Mouse (Mus musculus) midbrain, embryonic 16.5 days (tissue): ENCODE results near the gene Pcdh20. TPM values are rescaled to one million over a fixed set of nuclear protein-coding genes. Genes with fewer than 3 reads are reported as not detected.
A peak's percentile ranks its signal among the peaks of the same experiment; 100 is the strongest.

Experiments
- ATAC-seq: fragments of 200-750 bp; cut with Nextera tagmentation; 2 replicates; pipeline ENCODE4 v1.8.0; 2017; ENCODE audit warnings: moderate TSS enrichment
- H3K27ac ChIP-seq: fragments of 300-500 bp; sonication (generic); 2 replicates; pipeline ENCODE4 v1.5.1; 2014; ENCODE audit warnings: mild to moderate bottlenecking, low read length, mixed read lengths
- H3K27me3 ChIP-seq: fragments of 300-500 bp; sonication (generic); 2 replicates; pipeline ENCODE4 v1.6.1; 2014; ENCODE audit warnings: low read depth, low read length, mixed read lengths; ENCODE audit not compliant: control insufficient read depth, insufficient read depth
- H3K36me3 ChIP-seq: fragments of 300-500 bp; sonication (generic); 2 replicates; pipeline ENCODE4 v1.6.1; 2014; ENCODE audit warnings: mild to moderate bottlenecking, low read length, moderate library complexity, mixed read lengths; ENCODE audit not compliant: control insufficient read depth, insufficient read depth
- H3K4me1 ChIP-seq: fragments of 300-500 bp; sonication (generic); 2 replicates; pipeline ENCODE4 v1.6.1; 2014; ENCODE audit warnings: mild to moderate bottlenecking, low read length, mixed read lengths; ENCODE audit not compliant: control insufficient read depth, insufficient read depth
- H3K4me2 ChIP-seq: fragments of 300-500 bp; sonication (generic); 2 replicates; pipeline ENCODE4 v1.6.1; 2014; ENCODE audit warnings: mild to moderate bottlenecking, low read length, mixed read lengths
- H3K4me3 ChIP-seq: fragments of 300-500 bp; sonication (generic); 2 replicates; pipeline ENCODE4 v1.5.1; 2014; ENCODE audit warnings: low read depth, mild to moderate bottlenecking, low read length, moderate library complexity, mixed read lengths
- H3K9ac ChIP-seq: fragments of 300-500 bp; sonication (generic); 2 replicates; pipeline ENCODE4 v1.6.1; 2014; ENCODE audit warnings: low read depth, low read length, mixed read lengths
- H3K9me3 ChIP-seq: fragments of 300-500 bp; sonication (generic); replicated peaks from 2 replicates; pipeline ENCODE4 v1.6.1; 2014; ENCODE audit warnings: mild to moderate bottlenecking, low read length, mixed read lengths; ENCODE audit not compliant: control insufficient read depth, poor library complexity, severe bottlenecking
- WGBS: fragments of 180-500 bp; shearing (Covaris S2); extraction: QIAGEN DNeasy Blood & Tissue Kit; methylation state at CpG from one replicate; pipeline ENCODE4 v1.1.7; 2014; 5-methylcytosine and 5-hydroxymethylcytosine counted together
- polyA plus RNA-seq: library from polyadenylated mRNA; unstranded; fragments of >200 nt; fragmentation: Nextera tagmentation; extraction: Ambion mirVana; gene quantifications from 2 replicates; pipeline ENCODE4 v1.2.1, GENCODE M21; 2015

The Pcdh20 gene
- 6.5 and 9.6 TPM in 2 replicates for polyA plus RNA-seq

GRCm38 (mm10) chr14:88470495-88471434 lies at the start of gene Pcdh20:
Pcdh20 (minus strand) TSS chr14:88471396.
- H3K27me3 ChIP-seq: peaks cover 3% of the 10 kb centered on the region; the same call in 1 of the 2 replicates
- peak within 1 kb of the TSS; percentile 96 for H3K4me2 ChIP-seq
- peak within 1 kb of the TSS; percentile 65 for H3K4me3 ChIP-seq
- no peaks in the 10 kb centered on the region for H3K36me3 ChIP-seq
- WGBS: 1% methylated on average over 29 of the region's 29 CpGs
- peaks cover 10% of the 10 kb centered on the region; the same call in 1 of the 2 replicates for H3K4me1 ChIP-seq
- no peak within 1 kb of the TSS for H3K27ac ChIP-seq
- no peaks in the 10 kb centered on the region for H3K9me3 ChIP-seq
- peak within 1 kb of the TSS; percentile 69 for H3K9ac ChIP-seq
- peak; percentile 79 for ATAC-seq

DNA sequence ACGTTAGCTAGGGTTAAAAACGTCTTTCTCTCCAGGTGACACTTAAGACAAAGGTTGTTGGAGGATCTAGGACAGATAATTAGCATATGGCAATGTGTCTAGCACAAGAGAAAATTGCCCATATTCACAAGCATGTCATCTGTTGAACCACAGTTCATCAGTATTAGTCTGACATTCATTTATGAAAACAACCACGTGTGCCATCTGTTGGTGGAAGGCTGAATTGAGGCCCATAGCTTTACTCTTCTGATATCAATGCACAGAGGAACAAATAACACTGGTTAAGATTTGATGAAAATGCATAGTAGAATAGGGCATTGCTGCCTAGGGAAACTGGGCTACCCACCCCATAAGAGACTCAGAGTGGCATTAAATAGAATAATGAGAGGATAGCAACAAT lies 8.7 kb upstream of the Pcdh20 start:
- Histone ChIP-seq H3K9ac (no peak overlapping the region), H3K9me3 (no peaks in the 10 kb centered on the region), H3K27me3 (no peaks in the 10 kb centered on the region), H3K27ac (no peak overlapping the region), H3K4me3 (no peak overlapping the region), H3K4me2 (no peak overlapping the region), H3K36me3 (no peaks in the 10 kb centered on the region), H3K4me1 (no peaks in the 10 kb centered on the region)
- no peak; the same call in 1 of the 2 replicates for ATAC-seq
- 48% methylated on average over 3 of the region's 3 CpGs for WGBS

- peak overlapping the region; percentile 65 for H3K4me3 ChIP-seq
- peaks cover 3% of the 10 kb centered on the region; the same call in 1 of the 2 replicates for H3K27me3 ChIP-seq
- H3K36me3 ChIP-seq: no peaks in the 10 kb centered on the region
- H3K9me3 ChIP-seq: no peaks in the 10 kb centered on the region
- peak overlapping the region; percentile 66 for H3K9ac ChIP-seq
- H3K4me2 ChIP-seq: peak overlapping the region; percentile 96
- H3K4me1 ChIP-seq: peaks cover 10% of the 10 kb centered on the region; the same call in 1 of the 2 replicates
- no peak overlapping the region for H3K27ac ChIP-seq
- 2% methylated on average over 9 of the region's 9 CpGs for WGBS
- ATAC-seq: peak; percentile 27; the same call in 1 of the 2 replicates
Observed at GRCm38 (mm10) chr14:88469956-88470355, 1.2 kb downstream of the Pcdh20 start.

DNA sequence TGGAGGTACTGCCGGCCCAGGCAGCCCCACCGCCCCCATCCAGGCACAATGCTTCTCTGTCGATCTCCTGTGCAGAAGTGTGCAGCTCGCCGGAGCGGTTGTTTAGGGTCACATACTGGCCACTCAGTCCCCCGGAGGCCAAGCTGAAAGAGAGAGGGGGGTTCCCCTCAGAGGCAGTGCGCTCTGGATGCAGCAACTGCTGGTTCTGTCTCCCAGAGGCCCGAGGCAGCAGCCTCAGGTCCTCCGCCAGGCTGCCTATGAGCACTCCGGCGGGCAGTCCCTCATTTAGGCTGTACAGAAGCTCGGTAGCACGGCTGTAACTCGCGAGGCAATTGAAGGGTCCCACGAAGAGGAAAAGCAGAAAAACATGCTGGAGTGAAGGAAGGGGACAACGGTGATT lies 1.8 kb downstream of the Pcdh20 start:
- H3K4me3 ChIP-seq: peak overlapping the region; percentile 65

GRCm38 (mm10) chr14:88466416-88466815 lies 4.8 kb downstream of the Pcdh20 start:
- Histone ChIP-seq H3K36me3 (no peaks in the 10 kb centered on the region), H3K4me3 (no peak overlapping the region), H3K4me1 (peaks cover 10% of the 10 kb centered on the region; the same call in 1 of the 2 replicates), H3K4me2 (peak overlapping the region; percentile 16), H3K9me3 (no peaks in the 10 kb centered on the region), H3K9ac (no peak overlapping the region), H3K27ac (no peak overlapping the region), H3K27me3 (peaks cover 3% of the 10 kb centered on the region; the same call in 1 of the 2 replicates)
- no peak for ATAC-seq
- WGBS: 83% methylated on average over 1 of the region's 1 CpGs

More for the DNA sequence above, 1.8 kb downstream of the Pcdh20 start:
- Histone ChIP-seq H3K4me1 (peaks cover 10% of the 10 kb centered on the region; the same call in 1 of the 2 replicates), H3K36me3 (no peaks in the 10 kb centered on the region), H3K4me2 (peak overlapping the region; percentile 96), H3K27ac (peak overlapping the region; percentile 37; the same call in 1 of the 2 replicates), H3K27me3 (peaks cover 3% of the 10 kb centered on the region; the same call in 1 of the 2 replicates), H3K9me3 (no peaks in the 10 kb centered on the region), H3K9ac (peak overlapping the region; percentile 66)
- 2% methylated on average over 18 of the region's 18 CpGs for WGBS
- ATAC-seq: peak; percentile 75

DNA sequence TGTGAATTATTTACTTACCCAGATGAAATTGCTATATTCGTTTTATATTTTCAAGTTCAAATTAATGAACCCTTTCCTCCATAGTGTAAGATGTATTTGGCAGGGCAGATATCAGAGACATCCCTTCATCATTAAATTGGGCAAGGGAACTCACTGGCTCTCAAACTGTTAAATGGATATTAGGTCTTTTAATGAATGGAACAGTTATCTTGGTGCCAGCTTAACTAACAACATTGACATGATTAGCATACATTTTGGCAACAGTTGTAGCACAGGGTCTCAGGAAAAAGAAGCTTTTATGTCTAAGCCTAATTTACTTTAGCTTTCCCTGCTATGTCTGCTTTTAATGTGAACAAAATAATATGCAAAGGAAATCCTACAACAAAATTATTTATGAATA lies 6.8 kb downstream of the Pcdh20 start:
- Histone ChIP-seq H3K27me3 (peaks cover 3% of the 10 kb centered on the region; the same call in 1 of the 2 replicates), H3K36me3 (no peaks in the 10 kb centered on the region), H3K27ac (no peak overlapping the region), H3K4me2 (no peak overlapping the region), H3K9ac (no peak overlapping the region), H3K4me1 (peaks cover 1% of the 10 kb centered on the region; the same call in 1 of the 2 replicates), H3K9me3 (no peaks in the 10 kb centered on the region), H3K4me3 (no peak overlapping the region)
- WGBS: 68% methylated on average over 1 of the region's 1 CpGs
- ATAC-seq: 0 out of 2 replicates have a peak, but pooled peaks have one; percentile 30

GRCm38 (mm10) chr14:88463357-88463756 lies 7.8 kb downstream of the Pcdh20 start:
- ATAC-seq: no peak
- WGBS: 75% methylated on average over 2 of the region's 2 CpGs
- Histone ChIP-seq H3K4me1 (no peaks in the 10 kb centered on the region), H3K9ac (no peak overlapping the region), H3K9me3 (no peaks in the 10 kb centered on the region), H3K27ac (no peak overlapping the region), H3K27me3 (peaks cover 3% of the 10 kb centered on the region; the same call in 1 of the 2 replicates), H3K4me3 (no peak overlapping the region), H3K4me2 (no peak overlapping the region), H3K36me3 (no peaks in the 10 kb centered on the region)

DNA sequence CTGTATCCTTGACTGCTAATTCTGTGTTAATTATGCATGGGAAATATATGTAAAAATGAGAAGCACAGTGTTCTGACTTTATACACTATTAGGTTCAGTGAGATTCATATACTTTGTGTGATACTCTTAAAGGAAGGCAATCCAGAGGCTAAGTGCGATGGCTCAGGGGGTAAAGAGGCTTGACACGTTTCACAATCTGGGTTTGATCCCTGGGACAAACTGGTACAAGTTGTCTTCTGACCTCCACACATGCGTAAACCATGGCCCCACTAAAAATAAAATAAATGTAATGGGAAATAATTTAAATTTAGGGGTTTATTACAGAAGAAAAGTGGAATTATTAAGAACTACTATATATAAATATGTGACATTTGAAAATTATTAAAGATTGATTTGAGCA lies 8.3 kb downstream of the Pcdh20 start:
- no peaks in the 10 kb centered on the region for H3K4me1 ChIP-seq
- ATAC-seq: no peak
- H3K9ac ChIP-seq: no peak overlapping the region
- no peak overlapping the region for H3K27ac ChIP-seq
- H3K9me3 ChIP-seq: no peaks in the 10 kb centered on the region
- WGBS: 79% methylated on average over 3 of the region's 3 CpGs
- no peaks in the 10 kb centered on the region for H3K36me3 ChIP-seq
- H3K4me3 ChIP-seq: no peak overlapping the region
- no peaks in the 10 kb centered on the region for H3K27me3 ChIP-seq
- H3K4me2 ChIP-seq: no peak overlapping the region

DNA sequence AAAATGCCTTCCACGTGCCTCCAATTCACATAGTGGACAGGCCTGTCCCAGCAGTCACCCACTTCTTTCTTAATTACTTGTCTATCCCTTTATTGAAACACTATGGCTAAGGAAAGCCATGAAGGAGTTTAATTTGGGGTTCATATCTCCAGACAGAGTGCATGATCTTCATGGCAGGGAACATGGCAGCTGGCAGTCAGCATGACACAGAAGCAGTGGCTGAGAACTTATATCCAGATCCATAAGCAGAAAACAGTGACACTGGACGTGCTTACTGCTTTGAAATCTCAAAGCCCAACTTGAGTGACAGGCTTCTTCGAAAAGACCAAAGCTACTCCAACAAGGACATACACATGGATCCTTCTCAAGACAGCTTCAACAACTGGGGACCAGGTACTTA lies 10.5 kb downstream of the Pcdh20 start:
- H3K9ac ChIP-seq: no peak overlapping the region
- no peak overlapping the region for H3K4me3 ChIP-seq
- 83% methylated on average over 3 of the region's 3 CpGs for WGBS
- H3K36me3 ChIP-seq: no peaks in the 10 kb centered on the region
- H3K4me1 ChIP-seq: no peaks in the 10 kb centered on the region
- H3K27me3 ChIP-seq: no peaks in the 10 kb centered on the region
- H3K9me3 ChIP-seq: no peaks in the 10 kb centered on the region
- H3K27ac ChIP-seq: no peak overlapping the region
- no peak for ATAC-seq
- H3K4me2 ChIP-seq: no peak overlapping the region
